Mouse (Mus musculus): Measurements from ENCODE around the gene Bloc1s3. TPM values are rescaled to one million over a fixed set of nuclear protein-coding genes. Genes with fewer than 3 reads are reported as not detected.

Gene Bloc1s3
- polyA plus RNA-seq, 1 experiment, result 11.0 TPM

GRCm38 (mm10) chr7:19485488-19485887, 22.7 kb downstream of the Bloc1s3 start:
- H3K4me1 ChIP-seq (ENCODE audit: control insufficient read depth, insufficient read depth, low read length), result no peaks in the 10 kb centered on the region; the same call in 1 of the 2 replicates
- no peak for TF ChIP-seq POLR2A (IDR thresholded peaks at IDR 0.05; ENCODE audit: borderline replicate concordance, low read depth, low read length)
- TF ChIP-seq CTCF (IDR thresholded peaks at IDR 0.05; ENCODE audit: low read depth, low read length), result no peak
- H3K27ac ChIP-seq (ENCODE audit: insufficient read depth, low read depth, low read length), result no peak overlapping the region
- no peak overlapping the region for H3K4me3 ChIP-seq (ENCODE audit: insufficient read depth, low read length)

- Histone ChIP-seq H3K4me3 (ENCODE audit: insufficient read depth, low read length) (no peak overlapping the region), H3K27ac (ENCODE audit: insufficient read depth, low read depth, low read length) (no peak overlapping the region), H3K4me1 (ENCODE audit: control insufficient read depth, insufficient read depth, low read length) (no peaks in the 10 kb centered on the region; the same call in 1 of the 2 replicates)
- TF ChIP-seq POLR2A (IDR thresholded peaks at IDR 0.05; ENCODE audit: borderline replicate concordance, low read depth, low read length) (no peak), CTCF (IDR thresholded peaks at IDR 0.05; ENCODE audit: low read depth, low read length) (no peak)
Observed at GRCm38 (mm10) chr7:19483281-19483680, 24.9 kb downstream of the Bloc1s3 start.

GRCm38 (mm10) chr7:19477624-19478384, 30.4 kb downstream of the Bloc1s3 start:
- TF ChIP-seq CTCF (IDR thresholded peaks at IDR 0.05; ENCODE audit: low read depth, low read length) (no peak), POLR2A (IDR thresholded peaks at IDR 0.05; ENCODE audit: borderline replicate concordance, low read depth, low read length) (no peak)
- peaks cover 12% of the 10 kb centered on the region for H3K4me1 ChIP-seq (ENCODE audit: control insufficient read depth, insufficient read depth, low read length)
- H3K4me3 ChIP-seq (ENCODE audit: insufficient read depth, low read length), result no peak overlapping the region
- H3K27ac ChIP-seq (ENCODE audit: insufficient read depth, low read depth, low read length), result no peak overlapping the region

GRCm38 (mm10) chr7:19477084-19477483, 31.1 kb downstream of the Bloc1s3 start:
- H3K4me3 ChIP-seq (ENCODE audit: insufficient read depth, low read length), result no peak overlapping the region
- TF ChIP-seq POLR2A (IDR thresholded peaks at IDR 0.05; ENCODE audit: borderline replicate concordance, low read depth, low read length), result no peak
- no peak for TF ChIP-seq CTCF (IDR thresholded peaks at IDR 0.05; ENCODE audit: low read depth, low read length)
- peaks cover 18% of the 10 kb centered on the region for H3K4me1 ChIP-seq (ENCODE audit: control insufficient read depth, insufficient read depth, low read length)
- no peak overlapping the region for H3K27ac ChIP-seq (ENCODE audit: insufficient read depth, low read depth, low read length)

- no peak for TF ChIP-seq CTCF (IDR thresholded peaks at IDR 0.05; ENCODE audit: low read depth, low read length)
- no peak for TF ChIP-seq POLR2A (IDR thresholded peaks at IDR 0.05; ENCODE audit: borderline replicate concordance, low read depth, low read length)
- Histone ChIP-seq H3K27ac (ENCODE audit: insufficient read depth, low read depth, low read length) (peak overlapping the region; percentile 57), H3K4me1 (ENCODE audit: control insufficient read depth, insufficient read depth, low read length) (peaks cover 29% of the 10 kb centered on the region), H3K4me3 (ENCODE audit: insufficient read depth, low read length) (peak overlapping the region; percentile 66)
Observed at GRCm38 (mm10) chr7:19473875-19474443, 34.2 kb downstream of the Bloc1s3 start.

- TF ChIP-seq CTCF (IDR thresholded peaks at IDR 0.05; ENCODE audit: low read depth, low read length) (no peak), POLR2A (IDR thresholded peaks at IDR 0.05; ENCODE audit: borderline replicate concordance, low read depth, low read length) (no peak)
- Histone ChIP-seq H3K4me1 (ENCODE audit: control insufficient read depth, insufficient read depth, low read length) (peaks cover 32% of the 10 kb centered on the region), H3K4me3 (ENCODE audit: insufficient read depth, low read length) (no peak overlapping the region; the same call in 1 of the 2 replicates), H3K27ac (ENCODE audit: insufficient read depth, low read depth, low read length) (peak overlapping the region; percentile 26)
Observed at GRCm38 (mm10) chr7:19472403-19472802, 35.8 kb downstream of the Bloc1s3 start.

- Histone ChIP-seq H3K4me1 (ENCODE audit: control insufficient read depth, insufficient read depth, low read length) (peaks cover 50% of the 10 kb centered on the region), H3K4me3 (ENCODE audit: insufficient read depth, low read length) (no peak overlapping the region), H3K27ac (ENCODE audit: insufficient read depth, low read depth, low read length) (no peak overlapping the region)
- no peak for TF ChIP-seq POLR2A (IDR thresholded peaks at IDR 0.05; ENCODE audit: borderline replicate concordance, low read depth, low read length)
- TF ChIP-seq CTCF (IDR thresholded peaks at IDR 0.05; ENCODE audit: low read depth, low read length), result no peak
Observed at GRCm38 (mm10) chr7:19470308-19470707, 37.9 kb downstream of the Bloc1s3 start.

- Histone ChIP-seq H3K4me3 (ENCODE audit: insufficient read depth, low read length) (no peak overlapping the region), H3K4me1 (ENCODE audit: control insufficient read depth, insufficient read depth, low read length) (peaks cover 49% of the 10 kb centered on the region), H3K27ac (ENCODE audit: insufficient read depth, low read depth, low read length) (no peak overlapping the region)
- TF ChIP-seq CTCF (IDR thresholded peaks at IDR 0.05; ENCODE audit: low read depth, low read length) (no peak), POLR2A (IDR thresholded peaks at IDR 0.05; ENCODE audit: borderline replicate concordance, low read depth, low read length) (no peak)
Observed at GRCm38 (mm10) chr7:19469404-19469803, 38.8 kb downstream of the Bloc1s3 start.

GRCm38 (mm10) chr7:19468279-19468678, 39.9 kb downstream of the Bloc1s3 start:
- Histone ChIP-seq H3K4me3 (ENCODE audit: insufficient read depth, low read length) (no peak overlapping the region), H3K4me1 (ENCODE audit: control insufficient read depth, insufficient read depth, low read length) (peaks cover 43% of the 10 kb centered on the region), H3K27ac (ENCODE audit: insufficient read depth, low read depth, low read length) (0 out of 2 replicates have a peak overlapping the region, but pooled peaks have one; percentile 4)
- TF ChIP-seq CTCF (IDR thresholded peaks at IDR 0.05; ENCODE audit: low read depth, low read length), result no peak
- TF ChIP-seq POLR2A (IDR thresholded peaks at IDR 0.05; ENCODE audit: borderline replicate concordance, low read depth, low read length), result no peak

- TF ChIP-seq POLR2A (IDR thresholded peaks at IDR 0.05; ENCODE audit: borderline replicate concordance, low read depth, low read length), result no peak
- TF ChIP-seq CTCF (IDR thresholded peaks at IDR 0.05; ENCODE audit: low read depth, low read length), result no peak
- Histone ChIP-seq H3K27ac (ENCODE audit: insufficient read depth, low read depth, low read length) (no peak overlapping the region), H3K4me1 (ENCODE audit: control insufficient read depth, insufficient read depth, low read length) (peaks cover 38% of the 10 kb centered on the region), H3K4me3 (ENCODE audit: insufficient read depth, low read length) (no peak overlapping the region)
Observed at GRCm38 (mm10) chr7:19467638-19468037, 40.5 kb downstream of the Bloc1s3 start.

Data from bone marrow macrophage, adult 2 months (primary cell).